Mouse (Mus musculus): ENCODE measurements around the gene Pllp.

Gene Pllp

DNA sequence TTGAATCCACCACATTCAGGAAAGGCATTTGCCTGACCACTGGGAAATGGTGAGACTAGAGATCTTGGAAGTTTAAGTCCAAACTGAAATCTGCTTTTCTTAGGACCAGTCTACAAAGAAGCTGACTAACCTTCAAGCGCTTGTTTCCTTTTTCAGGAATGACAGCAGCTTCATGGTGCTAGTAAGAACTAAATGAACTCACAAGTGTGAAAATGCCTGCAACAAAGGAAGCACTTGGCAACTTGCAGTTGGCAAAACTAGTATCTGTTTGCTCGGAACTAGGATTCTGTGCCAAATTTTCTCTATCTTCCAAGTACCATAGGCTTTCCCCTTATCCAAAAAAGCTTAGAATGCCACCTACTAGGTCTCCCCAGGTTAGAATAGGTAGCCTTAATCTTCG is 49.9 kb downstream of the Pllp start:
- DNase-seq = no peak

GRCm38 (mm10) chr8:94645202-94645601 is 50.9 kb downstream of the Pllp start:
- no peak for DNase-seq

DNA sequence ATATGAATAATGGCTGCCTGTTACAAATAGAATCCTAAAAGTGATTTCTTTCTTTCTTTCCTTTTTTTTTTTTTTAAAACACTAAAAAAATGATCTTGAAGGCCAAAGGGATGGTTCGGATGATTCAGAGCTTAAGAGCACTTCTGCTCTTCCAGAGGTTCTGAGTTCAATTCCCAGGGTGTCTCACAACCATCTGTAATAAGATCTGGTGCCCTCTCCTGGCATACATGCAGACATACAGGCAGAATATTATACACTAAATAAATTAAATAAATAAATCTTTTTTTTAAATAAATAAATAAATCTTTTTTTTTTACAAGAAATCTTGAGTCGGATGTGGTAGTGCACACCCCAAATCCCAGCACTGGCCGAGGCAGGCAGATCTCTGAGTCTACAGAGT is 54.1 kb downstream of the Pllp start:
- no peak for DNase-seq

DNA sequence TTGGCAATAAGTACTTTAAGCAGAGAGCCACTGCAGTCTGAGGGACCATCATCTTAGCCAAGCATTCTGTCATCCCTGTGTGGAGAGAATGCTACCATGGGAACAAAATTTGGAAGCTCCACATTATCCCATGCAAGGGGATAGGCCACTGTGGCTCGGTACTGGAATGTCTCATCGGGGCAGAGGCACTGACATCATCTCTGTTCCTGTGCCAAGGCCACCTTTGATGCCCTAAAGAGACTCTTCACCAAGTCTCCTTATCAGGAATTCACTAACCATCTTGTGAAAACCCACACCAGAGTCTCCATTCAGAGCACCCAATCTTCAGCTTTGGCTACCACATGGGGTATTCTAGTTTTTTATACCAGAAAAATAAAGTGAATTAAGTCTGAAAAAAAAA is 54.9 kb downstream of the Pllp start:
- no peak for DNase-seq

- no peak for DNase-seq
Measured at GRCm38 (mm10) chr8:94634211-94634610, 61.9 kb downstream of the Pllp start.

GRCm38 (mm10) chr8:94633564-94634194 is 62.4 kb downstream of the Pllp start:
- no peak for DNase-seq

Measured in cerebellum, adult 9-11 months (tissue).